Mouse (Mus musculus): Measurements from ENCODE around the gene Gfpt1.

GRCm38 (mm10) chr6:87133966-87134546, 91.4 kb downstream of the Gfpt1 start:
- TF ChIP-seq CTCF (IDR thresholded peaks at IDR 0.05; ENCODE audit: borderline replicate concordance, insufficient read depth, low read length) (no peak), POLR2A (IDR thresholded peaks at IDR 0.05; ENCODE audit: low read depth, low read length) (no peak)
